Mouse (Mus musculus): ENCODE measurements around the gene Gm26920. TPM values are rescaled to one million over a fixed set of nuclear protein-coding genes. Genes with fewer than 3 reads are reported as not detected.
"Not testable (repeated sequence)": the region's sequence is repeated elsewhere in the genome, so short reads cannot be mapped to it uniquely, and the experiment has no call there.

Gene Gm26920
- polyA plus RNA-seq (2015; fragmentation: Nextera tagmentation; extraction: Ambion mirVana): 2.3 and 3.3 TPM in 2 replicates

GRCm38 (mm10) chr7:30090092-30090969, at the start of gene Gm26920, which contains the start of gene Zfp566:
Gm26920 (minus strand) TSS chr7:30090410.
Zfp566 (minus strand) TSS chr7:30090527.
- Histone ChIP-seq H3K4me3 (peak within 1 kb of the TSS; percentile 67), H3K27ac (peak within 1 kb of the TSS; percentile 88), H3K36me3 (peaks cover 20% of the 10 kb centered on the region), H3K4me1 (peaks cover 25% of the 10 kb centered on the region), H3K9ac (peak within 1 kb of the TSS; percentile 77), H3K27me3 (no peaks in the 10 kb centered on the region), H3K4me2 (replicated peaks) (peak within 1 kb of the TSS; percentile 69), H3K9me3 (no peaks in the 10 kb centered on the region)
- peak; percentile 94 for ATAC-seq (ENCODE audit: low FRiP score, low read depth)
- WGBS: under 1% methylated on average over 40 of the region's 40 CpGs

- no peak overlapping the region for H3K4me3 ChIP-seq
- H3K4me1 ChIP-seq: no peaks in the 10 kb centered on the region
- no peak overlapping the region for H3K27ac ChIP-seq
- peaks cover 22% of the 10 kb centered on the region for H3K9me3 ChIP-seq
- H3K4me2 ChIP-seq (replicated peaks): no peak overlapping the region
- H3K27me3 ChIP-seq: no peaks in the 10 kb centered on the region
- H3K9ac ChIP-seq: no peak overlapping the region
- ATAC-seq (ENCODE audit: low FRiP score, low read depth): no peak
- WGBS: 93% methylated on average over 10 of the region's 10 CpGs
- peaks cover 92% of the 10 kb centered on the region for H3K36me3 ChIP-seq
These were observed 46.6 kb upstream of the Gm26920 start for GRCm38 (mm10) chr7:30136826-30137225.

GRCm38 (mm10) chr7:30132396-30132795, 42.2 kb upstream of the Gm26920 start:
- peaks cover 92% of the 10 kb centered on the region for H3K36me3 ChIP-seq
- ATAC-seq (ENCODE audit: low FRiP score, low read depth): no peak
- H3K27ac ChIP-seq: no peak overlapping the region
- H3K27me3 ChIP-seq: no peaks in the 10 kb centered on the region
- H3K4me3 ChIP-seq: no peak overlapping the region
- H3K9me3 ChIP-seq: peaks cover 11% of the 10 kb centered on the region; the same call in 1 of the 2 replicates
- H3K4me1 ChIP-seq: no peaks in the 10 kb centered on the region
- no peak overlapping the region for H3K4me2 ChIP-seq (replicated peaks)
- WGBS: 87% methylated on average over 4 of the region's 4 CpGs
- no peak overlapping the region for H3K9ac ChIP-seq

- Histone ChIP-seq H3K4me2 (replicated peaks) (no peak overlapping the region), H3K27me3 (no peaks in the 10 kb centered on the region), H3K27ac (no peak overlapping the region), H3K9me3 (peaks cover 11% of the 10 kb centered on the region; the same call in 1 of the 2 replicates), H3K36me3 (peaks cover 92% of the 10 kb centered on the region), H3K4me1 (no peaks in the 10 kb centered on the region), H3K4me3 (no peak overlapping the region), H3K9ac (no peak overlapping the region)
- ATAC-seq (ENCODE audit: low FRiP score, low read depth): no peak
- 98% methylated on average over 8 of the region's 8 CpGs for WGBS
These were observed 39.7 kb upstream of the Gm26920 start for GRCm38 (mm10) chr7:30129900-30130299.

GRCm38 (mm10) chr7:30122188-30122530, 31.9 kb upstream of the Gm26920 start:
- peak overlapping the region; percentile 61; the same call in 1 of the 2 replicates for H3K27ac ChIP-seq
- ATAC-seq (ENCODE audit: low FRiP score, low read depth): peak; percentile 46
- H3K27me3 ChIP-seq: no peaks in the 10 kb centered on the region
- peaks cover 7% of the 10 kb centered on the region; the same call in 1 of the 2 replicates for H3K4me1 ChIP-seq
- 6% methylated on average over 15 of the region's 15 CpGs for WGBS
- peak overlapping the region; percentile 70 for H3K4me3 ChIP-seq
- H3K36me3 ChIP-seq: peaks cover 20% of the 10 kb centered on the region
- H3K9ac ChIP-seq: peak overlapping the region; percentile 79
- H3K4me2 ChIP-seq (replicated peaks): peak overlapping the region; percentile 78
- no peaks in the 10 kb centered on the region for H3K9me3 ChIP-seq

GRCm38 (mm10) chr7:30121308-30122187, 31.3 kb upstream of the Gm26920 start, which contains the start of gene Zfp382:
Zfp382 (plus strand) TSS chr7:30121942.
- Histone ChIP-seq H3K9ac (peak within 1 kb of the TSS; percentile 79), H3K4me2 (replicated peaks) (peak within 1 kb of the TSS; percentile 78), H3K27ac (peak within 1 kb of the TSS; percentile 61; the same call in 1 of the 2 replicates), H3K4me3 (peak within 1 kb of the TSS; percentile 70), H3K27me3 (no peaks in the 10 kb centered on the region), H3K4me1 (peaks cover 7% of the 10 kb centered on the region; the same call in 1 of the 2 replicates), H3K9me3 (no peaks in the 10 kb centered on the region), H3K36me3 (peaks cover 14% of the 10 kb centered on the region)
- under 1% methylated on average over 61 of the region's 61 CpGs for WGBS
- ATAC-seq (ENCODE audit: low FRiP score, low read depth): peak; percentile 96

GRCm38 (mm10) chr7:30117935-30118334, 27.7 kb upstream of the Gm26920 start:
- not testable (repeated sequence) for H3K27me3 ChIP-seq; H3K27ac ChIP-seq; H3K4me2 ChIP-seq (replicated peaks); ATAC-seq (ENCODE audit: low FRiP score, low read depth); H3K4me3 ChIP-seq; H3K9ac ChIP-seq; H3K4me1 ChIP-seq
- peaks cover 10% of the 10 kb centered on the region for H3K36me3 ChIP-seq
- peaks cover 33% of the 10 kb centered on the region for H3K9me3 ChIP-seq
- WGBS: 91% methylated on average over 12 of the region's 12 CpGs

- H3K4me1 ChIP-seq: 0 out of 2 replicates have a peak, but pooled peaks cover 2% of the 10 kb centered on the region
- H3K4me3 ChIP-seq: no peak overlapping the region
- H3K27me3 ChIP-seq: no peaks in the 10 kb centered on the region
- ATAC-seq (ENCODE audit: low FRiP score, low read depth): no peak
- H3K9me3 ChIP-seq: peaks cover 34% of the 10 kb centered on the region
- 94% methylated on average over 5 of the region's 5 CpGs for WGBS
- peaks cover 10% of the 10 kb centered on the region for H3K36me3 ChIP-seq
- H3K9ac ChIP-seq: no peak overlapping the region
- no peak overlapping the region for H3K27ac ChIP-seq
- H3K4me2 ChIP-seq (replicated peaks): no peak overlapping the region
These were observed 25.9 kb upstream of the Gm26920 start for GRCm38 (mm10) chr7:30116076-30116475.

GRCm38 (mm10) chr7:30099297-30099696, 9.1 kb upstream of the Gm26920 start:
- no peak for ATAC-seq (ENCODE audit: low FRiP score, low read depth)
- Histone ChIP-seq H3K27me3 (no peaks in the 10 kb centered on the region), H3K4me2 (replicated peaks) (no peak overlapping the region), H3K9ac (no peak overlapping the region), H3K9me3 (peaks cover 30% of the 10 kb centered on the region), H3K4me3 (no peak overlapping the region), H3K4me1 (peaks cover 14% of the 10 kb centered on the region; the same call in 1 of the 2 replicates), H3K36me3 (peaks cover 68% of the 10 kb centered on the region), H3K27ac (no peak overlapping the region)
- WGBS: 93% methylated on average over 13 of the region's 13 CpGs

GRCm38 (mm10) chr7:30095551-30096125, 5.4 kb upstream of the Gm26920 start:
- H3K4me1 ChIP-seq: peaks cover 19% of the 10 kb centered on the region; the same call in 1 of the 2 replicates
- peak overlapping the region; percentile 62 for H3K4me3 ChIP-seq
- no peak for ATAC-seq (ENCODE audit: low FRiP score, low read depth)
- peaks cover 2% of the 10 kb centered on the region; the same call in 1 of the 2 replicates for H3K9me3 ChIP-seq
- H3K4me2 ChIP-seq (replicated peaks): peak overlapping the region; percentile 78
- H3K9ac ChIP-seq: peak overlapping the region; percentile 77
- peak overlapping the region; percentile 69 for H3K27ac ChIP-seq
- WGBS: 4% methylated on average over 5 of the region's 5 CpGs
- H3K36me3 ChIP-seq: peaks cover 35% of the 10 kb centered on the region
- no peaks in the 10 kb centered on the region for H3K27me3 ChIP-seq

- WGBS: under 1% methylated on average over 26 of the region's 26 CpGs
- Histone ChIP-seq H3K36me3 (peaks cover 27% of the 10 kb centered on the region), H3K4me3 (peak within 1 kb of the TSS; percentile 62), H3K27me3 (no peaks in the 10 kb centered on the region), H3K27ac (peak within 1 kb of the TSS; percentile 98), H3K9me3 (0 out of 2 replicates have a peak, but pooled peaks cover 2% of the 10 kb centered on the region), H3K4me1 (peaks cover 19% of the 10 kb centered on the region; the same call in 1 of the 2 replicates), H3K4me2 (replicated peaks) (peak within 1 kb of the TSS; percentile 78), H3K9ac (peak within 1 kb of the TSS; percentile 80)
- peak; percentile 86 for ATAC-seq (ENCODE audit: low FRiP score, low read depth)
These were observed 4.6 kb upstream of the Gm26920 start, which contains the start of gene Zfp260 for GRCm38 (mm10) chr7:30094646-30095429. Zfp260 (plus strand) TSS chr7:30094777.

Data from limb, embryonic 13.5 days (tissue).